Mouse (Mus musculus) Patski (cell line): ENCODE measurements around the gene Gfi1. TPM values are rescaled to one million over a fixed set of nuclear protein-coding genes. Genes with fewer than 3 reads are reported as not detected.

Experiments used
- ATAC-seq: fragments of 100-300 bp; one replicate; pipeline ENCODE4 v1.8.0; 2021
- CTCF ChIA-PET: fragments of 350-600 bp; sonication (Branson Sonifier 250); formaldehyde crosslinking; loops from one replicate; lab custom pipeline; 2022; ENCODE audit warnings: inconsistent platforms; lab: Charles Lee
- POLR2A ChIA-PET: fragments of 350-600 bp; sonication (Branson Sonifier 250); formaldehyde crosslinking; loops from one replicate; lab custom pipeline; 2022; ENCODE audit warnings: antibody characterized with exemption, inconsistent platforms; lab: Charles Lee
- DNase-seq: peaks from one replicate; pipeline ENCODE4 v3.0.0-alpha.2; 2011; ENCODE audit warnings: low read depth, low spot score
- H3K27me3 ChIP-seq: fragments of 371-371 bp; one replicate; pipeline ENCODE4 v1.5.1; 2021
- CTCF ChIP-seq: fragments of 100-300 bp; IDR thresholded peaks from one replicate; pipeline ENCODE4 v1.5.1; 2021
- in situ Hi-C: fragments of 300-500 bp; cut with MboI; formaldehyde crosslinking; loops from 3 replicates; pipeline ENCODE4 v1.11.1; 2018; ENCODE audit warnings: low pct_unique_long_range_greater_than_20kb, mixed read lengths
- polyA plus RNA-seq: library from polyadenylated mRNA; unstranded; gene quantifications from one replicate; pipeline ENCODE4 v1.2.3, GENCODE M21; 2021

Gfi1 gene
- polyA plus RNA-seq, 1 experiment from 2014 or later = 0.03 TPM

DNA sequence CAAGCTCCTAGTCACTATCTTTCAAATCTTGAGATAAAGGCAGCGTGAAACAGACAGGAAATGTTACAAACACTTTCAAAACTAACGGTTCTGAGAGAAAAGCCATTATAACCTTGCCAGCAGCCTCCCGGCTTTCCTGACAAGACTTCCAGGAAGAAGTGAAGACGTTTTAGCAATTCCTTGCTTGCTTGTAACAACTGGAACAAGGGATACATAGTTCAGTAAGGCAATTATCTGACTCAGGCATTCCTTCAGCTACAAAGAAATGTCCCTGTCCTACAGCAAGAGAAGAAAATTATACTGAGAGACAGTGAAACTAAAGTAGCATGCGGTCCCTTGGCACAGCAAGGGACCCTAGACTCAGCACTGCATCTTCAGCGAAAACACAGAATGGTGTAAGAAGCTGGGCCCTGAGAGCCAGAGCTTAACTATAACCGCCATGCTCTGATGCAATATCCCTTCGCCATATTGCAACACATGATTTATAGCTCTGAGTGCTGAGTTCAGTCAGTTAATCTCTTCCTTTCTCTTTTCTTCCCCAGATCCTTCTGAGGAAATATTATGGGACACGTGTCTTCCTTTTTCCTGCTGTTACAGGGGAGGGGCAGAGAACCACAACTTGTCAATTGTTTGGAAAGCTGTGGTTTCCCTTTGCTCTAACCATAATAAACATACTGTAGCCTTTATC is 23.5 kb upstream of the Gfi1 start:
- in situ Hi-C loops = no loop called here
- DNase-seq (no peak), ATAC-seq (peak; percentile 39)
- TF ChIP-seq CTCF = no peak
- H3K27me3 ChIP-seq = no peaks in the 10 kb centered on the region
- POLR2A ChIA-PET = interaction anchor here (0.8 kb wide), 1 partner anchor 18 kb away, joined by 5 read pairs; no protein-coding TSS in a partner anchor
- CTCF ChIA-PET = interaction anchor here (0.8 to 2.0 kb wide), 4 partner anchors 15 to 395 kb away, joined by 3 to 5 read pairs (median 4); no protein-coding TSS in a partner anchor

DNA sequence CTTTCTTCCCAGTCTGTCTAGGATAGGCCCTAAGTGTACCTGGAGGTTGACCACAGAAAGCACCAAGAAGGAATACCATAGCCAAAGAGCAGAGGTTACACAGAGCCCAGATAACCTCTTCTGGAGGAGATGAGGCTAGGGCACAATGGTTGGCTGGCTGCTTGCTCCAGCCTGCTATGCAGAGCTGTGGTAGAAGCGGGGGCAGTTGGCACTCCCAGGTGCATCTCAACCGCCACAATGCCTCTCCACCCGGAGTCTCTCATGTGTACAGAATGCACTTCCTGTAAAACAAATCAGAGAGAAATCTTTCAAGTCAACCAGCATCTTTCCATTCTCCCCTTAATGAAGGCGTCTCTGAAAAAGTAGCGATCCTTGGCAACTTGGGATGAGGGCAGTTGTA is 13.2 kb upstream of the Gfi1 start:
- ChIA-PET POLR2A (no interaction called here), CTCF (no interaction called here)
- in situ Hi-C loops = no loop called here
- ATAC-seq (no peak), DNase-seq (no peak)
- H3K27me3 ChIP-seq = no peaks in the 10 kb centered on the region
- TF ChIP-seq CTCF = no peak

DNA sequence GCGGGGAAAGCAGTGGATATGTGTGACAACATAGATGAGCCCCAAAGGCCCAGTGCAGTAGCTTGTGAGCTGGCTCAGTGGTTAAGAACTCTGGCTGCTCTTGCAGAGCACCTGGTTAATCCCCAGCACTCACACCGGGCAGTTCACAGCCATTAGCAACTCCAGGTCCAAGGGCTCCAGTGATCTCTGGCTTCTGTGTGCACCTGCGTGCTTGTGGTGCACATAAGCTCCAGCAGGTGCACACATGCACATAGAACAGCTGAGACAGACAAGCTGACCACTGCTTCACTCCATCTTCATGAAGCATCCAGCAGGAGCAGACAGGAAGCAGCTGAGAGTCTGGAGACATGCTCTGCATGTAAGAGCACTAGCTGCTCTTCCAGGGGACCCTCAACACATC is 12.5 kb upstream of the Gfi1 start:
- no peak for ATAC-seq
- ChIA-PET CTCF (interaction anchor here (0.9 kb wide), 1 partner anchor 8 kb away, joined by 3 read pairs; no protein-coding TSS in a partner anchor), POLR2A (interaction anchor here (0.6 kb wide), 1 partner anchor 42 kb away, joined by 3 read pairs; no protein-coding TSS in a partner anchor)
- in situ Hi-C loops = no loop called here
- no peak for DNase-seq
- no peaks in the 10 kb centered on the region for H3K27me3 ChIP-seq
- TF ChIP-seq CTCF = no peak

DNA sequence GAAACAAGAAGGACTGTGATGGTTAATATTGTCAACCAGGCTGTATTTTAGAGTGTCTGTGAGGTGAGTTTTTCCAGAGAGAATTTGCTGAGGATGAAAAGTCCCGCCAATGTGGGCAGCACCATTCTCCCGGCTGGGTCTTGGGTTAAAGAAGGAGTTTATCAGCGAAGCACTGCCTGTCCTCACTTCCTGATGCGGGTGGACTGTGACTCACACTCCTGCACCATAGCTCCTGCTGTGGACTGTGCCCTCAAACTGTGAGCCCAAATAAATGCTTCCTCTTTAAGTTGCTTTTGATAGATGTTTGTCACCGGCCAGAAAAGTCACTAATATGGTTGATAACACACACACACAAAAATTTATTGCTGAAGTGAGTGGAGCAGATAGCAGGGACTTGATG is 10.3 kb upstream of the Gfi1 start:
- TF ChIP-seq CTCF = no peak
- DNase-seq = no peak
- POLR2A ChIA-PET = no interaction called here
- H3K27me3 ChIP-seq = peaks cover 4% of the 10 kb centered on the region
- in situ Hi-C loops = no loop called here
- no peak for ATAC-seq
- CTCF ChIA-PET = no interaction called here

DNA sequence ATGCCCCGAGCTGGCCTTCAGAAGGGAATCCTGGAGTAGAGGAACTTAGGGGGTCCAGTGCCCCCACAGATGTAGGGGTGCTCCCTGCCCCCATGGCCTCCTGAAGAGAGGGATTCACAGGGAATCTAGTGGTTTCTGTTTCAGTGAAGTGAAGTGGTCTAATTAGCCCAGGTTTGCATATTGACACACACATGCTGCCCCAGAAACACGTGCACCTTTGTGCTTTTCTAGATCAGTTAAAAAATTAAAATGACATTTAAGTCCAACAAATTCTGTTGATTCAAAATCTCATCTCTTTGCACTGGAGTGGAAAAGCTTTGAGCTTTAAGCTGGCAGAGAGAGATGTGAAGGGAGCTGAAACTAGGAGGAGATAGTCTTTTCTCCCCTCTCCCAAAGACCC is 6.0 kb upstream of the Gfi1 start:
- no peak for ATAC-seq
- CTCF ChIA-PET = no interaction called here
- in situ Hi-C loops = no loop called here

DNA sequence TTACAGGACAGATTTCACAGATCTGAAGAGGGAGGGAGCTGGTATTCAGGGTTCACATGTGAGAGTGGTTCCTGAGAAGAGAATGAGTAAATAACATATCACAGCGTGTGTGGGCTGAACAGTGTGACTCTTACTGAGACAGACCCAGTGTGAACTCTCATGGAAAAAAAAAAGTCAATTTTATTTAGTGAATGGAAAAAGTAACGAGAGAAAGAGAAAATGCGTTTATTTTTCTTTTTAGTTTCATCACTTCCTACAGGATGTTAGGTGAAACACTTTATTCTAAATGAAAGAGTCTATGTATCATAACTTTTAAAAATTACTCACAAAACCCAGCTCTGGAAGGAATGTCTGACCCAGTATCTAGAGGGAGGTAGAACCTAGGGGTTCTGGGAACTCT is 5.6 kb upstream of the Gfi1 start:
- no peak for ATAC-seq
- in situ Hi-C loops = no loop called here
- no peak for DNase-seq
- POLR2A ChIA-PET = interaction anchor here (0.7 kb wide), 1 partner anchor 18 kb away, joined by 5 read pairs; no protein-coding TSS in a partner anchor
- no peak for TF ChIP-seq CTCF
- CTCF ChIA-PET = no interaction called here
- H3K27me3 ChIP-seq = peaks cover 37% of the 10 kb centered on the region

More for the DNA sequence above, 6.0 kb upstream of the Gfi1 start:
- no peak for TF ChIP-seq CTCF
- POLR2A ChIA-PET = interaction anchor here (0.7 kb wide), 1 partner anchor 18 kb away, joined by 5 read pairs; no protein-coding TSS in a partner anchor
- H3K27me3 ChIP-seq = peaks cover 34% of the 10 kb centered on the region
- DNase-seq = no peak

DNA sequence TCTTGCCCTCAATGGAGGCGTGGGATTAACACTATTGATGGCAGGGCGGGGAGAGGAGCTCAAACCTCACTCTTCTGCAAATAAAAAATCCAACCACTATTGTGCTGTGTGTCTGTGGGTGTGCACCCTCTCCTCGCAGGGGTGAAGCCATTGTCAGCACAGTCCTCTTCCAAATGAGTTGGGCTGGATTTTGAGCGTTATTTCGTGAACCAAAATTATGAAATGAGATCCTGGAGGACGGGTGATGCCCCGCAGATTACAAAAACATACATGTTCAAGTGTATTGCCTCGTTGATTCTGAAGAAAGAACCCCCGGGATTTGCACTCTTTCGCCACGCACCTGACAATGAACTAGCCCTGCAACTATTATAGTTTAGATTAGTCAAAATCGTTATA is 1.2 kb upstream of the Gfi1 start:
- H3K27me3 ChIP-seq = peaks cover 75% of the 10 kb centered on the region
- in situ Hi-C loops = no loop called here
- no peak for ATAC-seq
- no peak for TF ChIP-seq CTCF
- CTCF ChIA-PET = no interaction called here
- DNase-seq = no peak
- POLR2A ChIA-PET = no interaction called here

DNA sequence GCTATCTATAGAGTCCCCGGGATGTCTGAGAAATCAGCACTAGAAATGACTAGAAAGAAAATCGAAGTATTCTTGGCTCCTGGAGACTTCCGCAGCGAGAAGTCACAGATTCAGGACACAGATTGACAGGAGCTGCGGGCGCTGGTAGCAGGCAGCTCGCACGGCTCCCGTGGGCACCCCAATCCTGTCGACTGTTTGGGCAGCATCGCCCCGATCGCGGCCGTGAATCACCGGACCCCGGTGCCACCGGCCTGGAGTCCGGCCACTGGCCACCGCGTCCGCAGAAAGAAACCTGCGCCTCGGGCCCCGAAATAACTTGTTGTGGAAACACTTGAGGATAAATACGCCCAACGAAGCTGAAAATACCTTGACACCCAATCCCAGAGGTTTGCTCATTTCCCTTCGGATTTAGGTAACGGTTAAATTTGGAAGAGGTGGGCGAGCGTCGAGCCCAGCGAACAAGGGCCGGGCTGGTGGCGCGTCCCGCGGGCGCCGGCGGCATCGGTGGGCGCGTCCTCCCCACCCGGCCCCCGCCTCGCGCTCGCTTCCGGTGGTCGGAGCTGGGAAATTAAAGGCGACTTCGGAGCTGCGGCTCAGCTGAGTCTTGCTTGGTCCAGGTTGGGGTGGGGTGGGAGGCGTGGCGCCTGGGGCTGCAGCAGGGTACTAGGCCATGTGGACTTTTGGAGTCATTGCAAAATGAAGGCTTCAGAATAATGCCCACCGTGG is 608 bp upstream of the Gfi1 start:
- POLR2A ChIA-PET = interaction anchor here (0.6 kb wide), 1 partner anchor 55 kb away, joined by 3 read pairs; no protein-coding TSS in a partner anchor
- no peak for DNase-seq
- CTCF ChIA-PET = no interaction called here
- in situ Hi-C loops = no loop called here
- ATAC-seq = no peak
- no peak for TF ChIP-seq CTCF
- peaks cover 80% of the 10 kb centered on the region for H3K27me3 ChIP-seq

DNA sequence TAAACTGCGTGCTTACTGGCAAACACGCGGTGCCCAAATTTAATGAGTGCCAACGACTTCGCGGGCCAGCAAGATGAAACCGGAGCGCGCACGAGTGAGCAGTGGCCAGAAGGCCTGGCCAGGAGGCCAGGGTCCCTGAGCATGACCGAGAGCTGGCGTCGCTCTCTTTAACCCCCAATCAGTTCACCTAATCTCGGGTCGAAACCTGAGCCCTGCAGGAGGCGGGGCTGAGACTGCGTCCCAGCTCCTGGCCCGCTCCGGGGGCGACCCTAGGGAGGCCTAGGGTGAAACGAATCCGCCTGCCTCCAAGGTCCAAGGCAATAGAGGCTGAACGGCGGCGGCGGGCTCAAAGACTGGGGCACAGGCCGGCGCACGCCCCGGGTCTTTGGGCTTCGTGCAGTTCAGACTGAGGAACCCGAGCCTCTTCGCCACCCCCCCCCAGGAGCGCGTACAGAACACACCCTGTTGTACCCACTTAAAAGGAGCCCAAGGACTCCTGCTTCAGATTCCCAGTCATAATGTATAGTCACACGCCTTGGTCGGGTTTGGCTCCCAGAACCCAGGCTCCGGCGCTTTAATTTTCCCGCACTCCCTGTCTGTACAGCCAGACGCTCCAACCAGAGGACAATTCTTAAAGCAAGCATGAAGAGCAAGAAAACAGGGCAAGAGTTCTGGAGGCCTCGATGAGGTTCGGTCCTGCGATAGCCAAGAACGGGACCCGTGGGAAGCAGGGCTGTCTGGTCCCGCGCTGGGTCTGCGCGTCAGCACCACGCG is 988 bp downstream of the Gfi1 start:
- in situ Hi-C loops = no loop called here
- ATAC-seq = no peak
- CTCF ChIA-PET = no interaction called here

More for the DNA sequence above, 988 bp downstream of the Gfi1 start:
- no peak for DNase-seq
- no peak for TF ChIP-seq CTCF
- POLR2A ChIA-PET = no interaction called here
- H3K27me3 ChIP-seq = peaks cover 91% of the 10 kb centered on the region
